Mouse (Mus musculus) macrophage (primary cell): ENCODE data around the gene Afap1. TPM values are rescaled to one million over a fixed set of nuclear protein-coding genes. Genes with fewer than 3 reads are reported as not detected.

ENCODE experiments used
- H3K27ac ChIP-seq: fragments of 350-480 bp; formaldehyde crosslinking; 2 replicates; pipeline ENCODE4 v1.9.0; 2021
- H3K36me3 ChIP-seq: fragments of 350-480 bp; formaldehyde crosslinking; 2 replicates; pipeline ENCODE4 v1.9.0; 2021; ENCODE audit errors: inconsistent target
- H3K4me3 ChIP-seq: fragments of 350-480 bp; formaldehyde crosslinking; 2 replicates; pipeline ENCODE4 v1.9.0; 2021; ENCODE audit errors: inconsistent target
- H3K79me2 ChIP-seq: fragments of 350-480 bp; formaldehyde crosslinking; 2 replicates; pipeline ENCODE4 v1.9.0; 2021; ENCODE audit errors: inconsistent target
- WGBS: methylation state at CpG from one replicate; pipeline ENCODE4 v1.1.7; 2026; ENCODE audit warnings: inconsistent platforms; ENCODE audit not compliant: missing documents; 5-methylcytosine and 5-hydroxymethylcytosine counted together
- polyA plus RNA-seq: library from polyadenylated mRNA; stranded (reverse); fragments of 250-400 nt; gene quantifications from 3 replicates; pipeline ENCODE4 v1.2.4, GENCODE M21; 2018; ENCODE audit warnings: inconsistent platforms
- total RNA-seq, 78 experiments: library from RNA; depleted of rRNA; stranded (reverse); fragments of 250-400 nt; gene quantifications; 1 replicate in 9 of 78; 2 replicates in 24 of 78; 3 replicates in 43 of 78; 4 replicates in 2 of 78; pipeline ENCODE4 v1.2.4; 2018; ENCODE audit warnings: inconsistent platforms in 56 of 78

Afap1 gene
- 1 to 10 TPM in 20 of 26 experiments, under 1 TPM in 6; 0.46 to 4.7 (median 1.8) TPM for total RNA-seq (2018; cell fraction: chromatin; rRNA removed)
- 1 to 10 TPM in 2 of 26 experiments, under 1 TPM in 24; 0.34 to 1.2 (median 0.67) TPM for total RNA-seq (2018; cell fraction: cytosol; rRNA removed)
- total RNA-seq (2018; cell fraction: nucleus; rRNA removed): 1 to 10 TPM in 14 of 26 experiments, under 1 TPM in 12; 0.50 to 3.5 (median 1.2) TPM
- 0.36 to 0.86 TPM (median 0.67 TPM) in 3 replicates for polyA plus RNA-seq

DNA sequence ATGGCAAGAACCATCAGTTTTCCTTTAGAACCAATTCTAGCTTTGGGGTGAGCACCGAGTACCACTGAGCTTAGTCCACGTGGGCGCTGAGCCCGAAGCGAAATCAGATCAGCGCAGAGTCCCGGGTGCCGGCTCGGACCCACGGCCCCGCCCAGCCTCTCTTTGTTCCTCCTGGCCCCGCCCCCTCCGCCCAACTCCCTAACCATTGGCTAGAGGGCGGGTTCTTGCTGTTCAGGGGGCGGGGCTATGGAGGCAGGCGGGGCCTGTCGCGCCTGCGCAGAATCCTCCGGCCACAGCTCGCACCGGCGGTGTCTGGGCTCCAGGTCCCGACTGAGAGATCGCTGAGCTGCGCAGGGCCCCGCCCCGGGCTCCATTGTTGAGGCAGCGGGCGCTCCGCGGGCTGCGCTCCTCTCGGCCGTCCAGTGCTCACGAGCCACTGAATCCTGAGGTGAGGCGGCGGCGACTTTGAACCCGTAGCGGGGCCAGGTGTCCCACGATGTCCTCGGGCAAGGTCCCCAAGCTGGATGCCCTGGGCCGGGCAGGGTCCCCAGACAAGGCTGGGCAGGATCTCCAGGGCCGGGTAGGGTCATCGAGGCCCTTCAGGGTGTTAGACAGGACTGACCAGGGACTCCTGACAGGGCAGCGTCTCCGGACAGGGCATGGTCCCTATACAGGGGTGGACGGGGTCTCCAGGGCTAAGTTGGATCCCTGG lies at the start of gene Afap1:
Gene Afap1, plus strand, starts transcription at position 227 of the 712 bp plus-strand sequence.
- Histone ChIP-seq H3K27ac (no peak within 1 kb of the TSS), H3K79me2 (no peaks in the 10 kb centered on the region)
- WGBS: under 1% methylated on average over 49 of the region's 49 CpGs

DNA sequence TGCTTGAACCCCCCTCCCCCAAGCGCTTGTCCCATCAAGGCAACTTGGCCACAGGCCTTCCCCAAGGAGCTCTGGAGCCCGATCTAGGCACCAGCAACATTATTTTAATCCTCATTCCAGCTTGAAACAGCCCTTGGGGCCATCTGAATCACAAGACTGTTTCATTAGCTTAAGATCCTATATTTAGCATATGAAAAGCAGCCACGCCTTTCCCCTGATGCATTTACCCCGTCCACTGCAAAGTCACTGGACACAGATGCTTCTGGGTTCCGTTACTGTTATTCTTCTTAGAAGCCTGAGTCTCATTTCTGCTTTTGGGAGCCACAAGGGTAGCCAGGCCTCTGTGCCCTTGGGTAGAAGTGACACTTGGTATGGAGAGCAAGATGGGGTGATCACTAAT lies 41.6 kb upstream of the Afap1 start:
- Histone ChIP-seq H3K4me3 (no peak overlapping the region), H3K36me3 (no peaks in the 10 kb centered on the region), H3K27ac (no peak overlapping the region), H3K79me2 (no peaks in the 10 kb centered on the region)
- 65% methylated on average over 5 of the region's 5 CpGs for WGBS

More for the DNA sequence above, at the start of gene Afap1:
- no peaks in the 10 kb centered on the region for H3K36me3 ChIP-seq
- H3K4me3 ChIP-seq: peak within 1 kb of the TSS; percentile 27

DNA sequence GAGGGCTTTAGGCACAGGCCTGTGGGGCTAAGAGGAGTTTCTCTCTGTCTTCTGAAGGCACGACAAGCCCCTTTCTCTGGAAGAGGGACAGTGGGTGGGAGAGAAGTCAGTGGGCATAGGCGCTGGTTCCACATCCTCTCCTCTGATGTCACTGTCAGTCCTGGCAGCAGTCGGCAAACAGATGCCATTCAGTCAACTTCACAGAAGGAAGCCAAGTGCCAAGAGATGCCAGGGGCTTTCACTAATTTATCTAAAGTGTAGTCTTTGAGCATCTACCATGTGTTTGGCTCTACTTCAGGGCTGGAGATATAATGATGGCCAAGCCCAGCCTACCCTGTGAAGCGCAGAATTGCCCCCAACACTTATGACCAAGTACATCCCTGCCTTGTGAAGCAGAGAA lies 39.7 kb upstream of the Afap1 start:
- Histone ChIP-seq H3K36me3 (no peaks in the 10 kb centered on the region), H3K4me3 (no peak overlapping the region), H3K79me2 (no peaks in the 10 kb centered on the region), H3K27ac (no peak overlapping the region)
- WGBS: 94% methylated on average over 4 of the region's 4 CpGs

DNA sequence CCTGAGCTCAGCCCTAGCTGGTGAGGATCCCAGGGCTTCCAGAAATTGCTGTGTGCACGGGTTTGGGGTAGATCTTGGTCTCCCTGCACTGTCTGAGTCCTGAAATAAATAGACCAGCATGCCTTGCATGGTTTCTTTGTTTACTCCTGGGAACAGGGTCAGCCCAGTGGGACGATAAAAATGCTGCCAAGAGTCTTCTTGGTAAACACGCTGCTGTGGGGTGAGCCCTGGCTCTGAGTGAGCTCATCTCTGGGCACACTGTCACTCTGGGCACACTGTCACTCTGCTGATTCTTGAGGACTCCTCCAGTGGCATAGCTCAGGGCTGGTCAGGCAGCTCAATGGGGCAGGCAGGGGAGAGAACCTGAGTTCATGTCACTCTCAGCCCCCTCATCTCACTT lies 36.9 kb upstream of the Afap1 start:
- no peak overlapping the region for H3K4me3 ChIP-seq
- H3K36me3 ChIP-seq: no peaks in the 10 kb centered on the region
- no peak overlapping the region for H3K27ac ChIP-seq
- 60% methylated on average over 3 of the region's 3 CpGs for WGBS
- no peaks in the 10 kb centered on the region for H3K79me2 ChIP-seq

DNA sequence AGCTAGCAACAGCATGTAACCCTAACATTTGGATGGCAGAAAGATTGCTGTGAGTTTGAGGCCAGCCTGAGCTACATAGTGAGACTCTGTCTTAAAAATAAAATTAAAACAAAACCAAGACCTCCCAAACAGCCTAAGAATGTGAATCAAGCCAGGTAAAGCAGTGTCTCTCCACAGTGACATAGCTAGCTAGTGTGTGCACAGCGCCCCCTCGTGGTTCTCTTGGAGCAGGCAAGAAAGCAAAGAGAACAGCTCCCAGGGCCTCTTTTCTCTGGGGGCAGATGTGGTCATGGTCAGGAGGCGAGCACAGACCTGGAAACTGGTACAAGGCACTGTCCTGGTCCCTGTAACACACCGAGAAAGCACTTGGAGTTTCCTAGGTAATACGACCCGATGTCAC lies 35.0 kb upstream of the Afap1 start:
- 28% methylated on average over 6 of the region's 6 CpGs for WGBS
- Histone ChIP-seq H3K79me2 (no peaks in the 10 kb centered on the region), H3K36me3 (no peaks in the 10 kb centered on the region), H3K4me3 (no peak overlapping the region), H3K27ac (no peak overlapping the region)

DNA sequence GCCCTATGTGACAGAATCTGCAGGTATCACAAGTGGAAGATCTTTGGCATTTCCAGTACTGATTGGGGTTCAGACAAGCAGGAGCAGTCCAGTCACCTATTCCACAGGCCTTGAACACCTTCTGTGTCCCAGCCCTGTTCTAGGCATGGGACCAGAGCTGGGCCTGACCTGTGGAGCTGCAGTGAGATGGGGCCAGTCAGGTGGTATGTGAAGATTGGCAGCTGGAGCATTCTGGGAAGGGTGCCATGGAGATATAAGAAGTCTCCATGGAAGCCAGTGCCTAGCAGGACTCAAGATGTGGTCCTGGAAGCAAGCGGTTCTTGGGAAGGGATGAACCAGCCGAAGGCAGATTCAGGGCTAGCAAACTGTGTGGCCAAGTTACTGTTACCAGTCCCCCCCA lies 31.7 kb upstream of the Afap1 start:
- H3K4me3 ChIP-seq: no peak overlapping the region
- WGBS: 86% methylated on average over 1 of the region's 2 CpGs

DNA sequence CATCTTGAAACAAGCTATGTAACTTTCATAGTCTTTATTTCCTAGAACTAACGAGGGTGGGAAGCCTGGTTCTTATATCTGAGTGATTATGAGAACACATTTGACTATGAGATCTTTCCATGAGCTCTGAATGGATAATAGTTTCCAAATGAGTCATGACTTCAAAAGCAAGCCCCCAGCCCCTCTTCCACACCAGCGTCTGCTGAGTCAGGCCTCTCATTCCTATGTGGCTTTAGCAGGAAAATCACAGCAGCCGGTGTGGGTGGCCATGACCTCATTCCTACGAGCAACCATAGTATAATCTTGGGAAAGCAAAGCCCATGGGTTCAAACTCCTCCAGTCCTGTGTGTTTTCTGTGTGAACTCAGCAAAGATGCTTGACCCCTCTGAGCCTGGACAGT lies 23.1 kb upstream of the Afap1 start:
- no peaks in the 10 kb centered on the region for H3K79me2 ChIP-seq
- WGBS: 77% methylated on average over 4 of the region's 4 CpGs
- no peaks in the 10 kb centered on the region for H3K36me3 ChIP-seq
- no peak overlapping the region for H3K27ac ChIP-seq
- H3K4me3 ChIP-seq: no peak overlapping the region

More for the DNA sequence above, 31.7 kb upstream of the Afap1 start:
- Histone ChIP-seq H3K79me2 (no peaks in the 10 kb centered on the region), H3K36me3 (no peaks in the 10 kb centered on the region), H3K27ac (no peak overlapping the region)

DNA sequence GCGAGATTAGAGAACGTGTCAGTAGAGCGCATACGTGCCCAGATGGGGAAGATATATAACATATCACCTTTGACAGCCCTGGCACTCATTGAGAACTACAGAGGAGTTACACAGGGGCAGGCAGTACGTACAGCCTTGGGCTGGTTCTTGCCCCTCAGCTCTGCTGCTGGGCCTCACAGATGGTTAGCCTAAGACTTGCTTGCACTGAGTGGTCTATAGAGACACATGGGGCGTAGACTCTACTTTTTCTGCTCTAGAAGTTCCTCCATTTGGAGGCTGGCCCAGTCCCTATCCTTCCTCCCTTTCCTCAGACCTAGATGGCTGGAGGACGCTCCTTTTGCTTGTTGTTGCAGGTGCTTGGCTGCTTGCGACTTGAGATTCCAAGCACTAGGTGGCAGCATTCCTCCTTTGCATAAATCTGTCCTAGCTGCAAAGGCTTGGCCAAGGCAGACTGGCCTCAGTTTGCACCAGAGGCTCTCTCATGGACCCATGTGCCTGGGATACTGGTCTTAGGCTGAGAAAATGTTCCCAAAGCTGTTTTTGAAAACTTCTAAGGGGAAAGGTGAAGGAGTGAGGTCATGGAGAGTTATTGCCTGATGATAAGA lies 22.6 kb upstream of the Afap1 start:
- H3K36me3 ChIP-seq: no peaks in the 10 kb centered on the region
- H3K79me2 ChIP-seq: no peaks in the 10 kb centered on the region
- WGBS: 61% methylated on average over 8 of the region's 8 CpGs
- H3K4me3 ChIP-seq: no peak overlapping the region
- H3K27ac ChIP-seq: no peak overlapping the region

DNA sequence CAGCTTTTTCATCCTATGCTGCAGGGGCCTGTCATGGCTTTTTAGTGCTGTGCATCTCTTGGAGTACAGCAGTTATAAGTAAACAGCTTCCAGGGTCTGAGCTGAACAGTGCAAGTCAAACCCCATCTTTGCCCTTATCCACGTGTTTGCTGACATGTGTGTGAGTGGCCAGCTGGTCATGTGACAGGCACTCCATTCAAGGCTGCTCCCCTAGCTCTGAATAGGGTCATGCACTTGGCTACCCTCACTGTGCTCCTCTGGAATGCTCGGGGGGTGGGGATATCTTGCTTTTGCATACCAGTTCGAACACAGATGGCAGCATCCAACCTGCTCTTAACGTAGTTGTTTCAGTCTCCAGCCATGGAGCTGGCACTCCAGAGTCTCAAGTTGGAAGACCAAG lies 19.7 kb upstream of the Afap1 start:
- WGBS: 76% methylated on average over 4 of the region's 4 CpGs
- no peak overlapping the region for H3K4me3 ChIP-seq
- no peak overlapping the region for H3K27ac ChIP-seq

DNA sequence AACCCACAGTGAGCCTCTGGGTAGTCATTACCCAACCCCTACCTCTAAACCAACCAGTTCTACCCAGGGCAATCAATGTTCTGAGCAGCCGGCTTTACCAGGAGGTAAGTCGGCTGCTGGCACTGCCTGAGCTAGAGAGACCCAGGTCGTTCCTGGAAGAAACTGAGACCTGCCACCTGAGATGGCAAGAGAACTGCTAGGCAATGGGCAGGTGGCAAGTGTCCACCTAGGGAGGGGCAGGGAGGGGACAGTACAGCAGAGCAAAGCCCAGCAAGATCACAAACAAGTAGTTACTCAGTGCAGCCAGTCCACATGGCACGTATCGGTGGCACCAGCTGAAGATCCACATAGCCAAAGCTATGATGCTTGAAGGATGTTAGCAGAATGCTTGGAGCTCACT lies 16.9 kb upstream of the Afap1 start:
- Histone ChIP-seq H3K4me3 (no peak overlapping the region), H3K36me3 (no peaks in the 10 kb centered on the region), H3K27ac (no peak overlapping the region), H3K79me2 (no peaks in the 10 kb centered on the region)
- WGBS: 82% methylated on average over 5 of the region's 5 CpGs

More for the DNA sequence above, 19.7 kb upstream of the Afap1 start:
- no peaks in the 10 kb centered on the region for H3K79me2 ChIP-seq
- H3K36me3 ChIP-seq: no peaks in the 10 kb centered on the region

DNA sequence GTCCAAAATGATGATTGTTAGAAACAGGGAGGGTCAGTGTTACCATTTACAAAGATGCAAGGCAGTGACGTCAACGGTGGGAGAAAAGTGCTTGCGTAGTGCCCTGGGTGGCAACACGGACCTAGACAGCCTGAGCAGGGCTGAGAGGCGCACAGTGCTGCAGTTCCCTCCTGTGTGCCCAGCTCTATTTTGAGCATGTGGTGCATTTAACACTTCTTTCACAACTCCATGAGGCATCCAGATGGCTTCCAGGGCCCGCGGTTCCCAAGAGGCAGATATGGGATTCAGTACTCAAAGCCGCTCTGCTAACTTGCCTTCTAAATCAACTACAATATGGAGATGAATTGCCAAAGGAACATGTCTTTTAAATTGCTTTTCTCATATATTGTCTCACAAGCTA lies 13.9 kb upstream of the Afap1 start:
- no peak overlapping the region for H3K4me3 ChIP-seq
- WGBS: 95% methylated on average over 8 of the region's 8 CpGs
- no peak overlapping the region for H3K27ac ChIP-seq
- no peaks in the 10 kb centered on the region for H3K36me3 ChIP-seq
- H3K79me2 ChIP-seq: no peaks in the 10 kb centered on the region

DNA sequence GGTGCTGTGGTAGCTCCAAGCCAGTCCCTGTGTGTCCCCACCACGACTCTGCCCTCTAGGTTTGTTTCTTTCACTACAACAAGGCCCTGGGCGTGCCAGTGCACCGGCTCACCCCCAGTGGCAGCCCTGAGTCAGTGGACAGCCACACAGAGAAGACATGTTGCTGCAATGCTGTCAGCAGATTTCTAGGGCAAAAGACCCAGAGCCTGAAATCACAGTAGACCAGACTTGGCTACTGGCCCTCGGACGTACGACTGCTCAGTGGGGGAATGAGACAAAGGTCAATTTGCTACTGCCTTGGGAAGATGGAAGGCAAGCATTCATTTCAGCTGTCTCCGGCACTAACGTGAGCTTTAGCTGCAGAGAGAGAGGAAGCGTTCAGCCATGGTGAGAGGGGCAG lies 10.7 kb upstream of the Afap1 start:
- 81% methylated on average over 9 of the region's 9 CpGs for WGBS
- Histone ChIP-seq H3K27ac (no peak overlapping the region), H3K79me2 (no peaks in the 10 kb centered on the region), H3K4me3 (no peak overlapping the region), H3K36me3 (no peaks in the 10 kb centered on the region)

DNA sequence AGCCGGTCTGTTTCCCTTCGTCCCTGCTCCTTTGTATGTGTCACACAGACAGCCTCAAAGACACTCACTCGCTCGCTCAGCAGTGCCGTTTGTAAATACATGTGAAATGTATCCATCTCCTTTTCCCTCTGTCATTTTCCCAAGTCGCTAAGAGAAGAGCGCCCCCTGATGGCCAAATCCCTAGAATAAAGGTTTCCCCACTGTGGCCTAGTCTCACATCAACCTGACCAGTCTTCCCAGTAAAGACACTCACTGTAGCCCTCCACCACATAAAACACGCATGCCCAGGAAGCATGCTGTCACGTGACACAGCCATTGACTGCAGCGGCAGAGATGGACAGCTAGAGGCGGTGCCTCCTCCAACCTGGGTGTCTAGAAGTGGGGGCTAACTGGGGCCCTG lies 8.9 kb upstream of the Afap1 start:
- H3K4me3 ChIP-seq: no peak overlapping the region
- WGBS: 60% methylated on average over 11 of the region's 11 CpGs
- H3K27ac ChIP-seq: no peak overlapping the region
- H3K79me2 ChIP-seq: no peaks in the 10 kb centered on the region
- no peaks in the 10 kb centered on the region for H3K36me3 ChIP-seq

DNA sequence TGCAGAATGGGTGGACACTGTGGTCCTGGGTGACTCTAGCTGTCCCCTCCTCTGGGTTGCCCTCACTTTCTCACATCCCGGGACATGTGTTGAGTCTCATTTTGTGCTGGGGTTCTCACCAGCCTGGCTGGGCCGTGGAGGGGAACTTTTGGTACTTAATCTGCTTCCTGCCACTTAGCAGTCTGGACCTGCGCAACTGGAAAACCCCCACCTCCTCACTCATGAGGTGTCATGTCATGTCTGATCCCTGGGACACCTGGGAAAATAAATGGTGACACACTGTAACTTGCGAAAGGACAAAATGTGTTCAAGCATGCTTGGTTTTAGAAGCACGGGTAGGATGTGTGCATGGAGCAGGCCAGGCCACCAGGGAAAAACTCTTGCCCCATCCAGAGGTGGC lies 8.4 kb upstream of the Afap1 start:
- WGBS: 89% methylated on average over 5 of the region's 5 CpGs

DNA sequence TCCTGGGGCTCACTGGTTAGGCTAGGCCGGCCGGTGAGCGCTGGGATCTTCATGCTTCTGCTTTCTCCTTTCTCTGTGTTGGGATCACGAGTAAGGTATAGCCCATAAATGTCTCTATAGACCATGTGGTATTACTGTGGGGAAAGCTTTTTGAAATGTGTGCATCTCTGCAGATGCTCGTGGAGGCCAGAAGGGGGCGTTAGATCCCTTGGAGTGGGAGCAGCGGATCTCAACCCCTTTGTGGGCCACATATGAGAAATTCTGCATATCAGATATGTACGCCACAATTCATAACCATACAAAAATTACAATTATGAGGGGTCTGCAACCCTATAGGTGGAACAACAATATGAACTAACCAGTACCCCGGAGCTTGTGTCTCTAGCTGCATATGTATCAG lies 4.2 kb upstream of the Afap1 start:
- Histone ChIP-seq H3K4me3 (no peak overlapping the region), H3K79me2 (no peaks in the 10 kb centered on the region), H3K36me3 (no peaks in the 10 kb centered on the region), H3K27ac (no peak overlapping the region)
- 45% methylated on average over 9 of the region's 9 CpGs for WGBS

More for the DNA sequence above, 8.4 kb upstream of the Afap1 start:
- Histone ChIP-seq H3K27ac (no peak overlapping the region), H3K4me3 (no peak overlapping the region), H3K79me2 (no peaks in the 10 kb centered on the region), H3K36me3 (no peaks in the 10 kb centered on the region)
